Mouse (Mus musculus): ENCODE data around the gene Rere.

- TF ChIP-seq GATA1 (IDR thresholded peaks at IDR 0.05; ENCODE audit: low read length) (no peak), TAL1 (IDR thresholded peaks at IDR 0.05; ENCODE audit: low read length) (no peak)
These were observed 208.6 kb downstream of the Rere start for GRCm38 (mm10) chr4:150490050-150490449.

Data from erythroblast, embryonic 14.5 days (primary cell).